Mouse (Mus musculus): Measurements from ENCODE around the gene Adra2b. TPM values are rescaled to one million over a fixed set of nuclear protein-coding genes. Genes with fewer than 3 reads are reported as not detected.
A peak's percentile ranks its signal among the peaks of the same experiment; 100 is the strongest.

The Adra2b gene
- total and polyA plus RNA-seq, 3 experiments = 0.73 to 1.1 (median 1.0) TPM

DNA sequence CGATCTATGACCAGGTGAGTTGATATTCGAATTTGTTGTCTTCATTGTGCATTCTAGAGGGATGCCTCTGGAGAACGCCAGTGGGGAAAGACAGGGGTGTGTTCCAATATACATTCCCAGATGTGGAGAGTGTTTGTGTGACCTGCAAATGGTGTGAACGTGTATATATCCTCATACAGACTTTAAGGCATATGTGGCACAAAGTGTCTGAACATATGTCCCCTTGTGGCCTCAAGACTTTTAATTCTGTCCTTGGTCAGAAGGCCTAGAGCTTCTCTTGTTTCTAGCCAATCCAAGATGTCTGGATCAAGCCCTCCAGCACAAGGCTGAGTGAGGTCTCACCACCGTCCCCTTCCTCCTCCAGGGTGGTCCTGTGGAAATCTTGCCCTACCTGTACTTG is 26.1 kb upstream of the Adra2b start:
- H3K9ac ChIP-seq (ENCODE audit: low read depth, low read length) = no peak overlapping the region; the same call in 1 of the 2 replicates
- intact Hi-C loops (cut with DNase I) = loop anchor here (5.0 kb wide), 1 partner anchor 90 kb away; the partner anchor contains the start of genes Ciao1 and Tmem127
- no peak for DNase-seq
- TF ChIP-seq CTCF (IDR thresholded peaks at IDR 0.05) = no peak
- no peak for TF ChIP-seq POLR2A (IDR thresholded peaks at IDR 0.05; ENCODE audit: insufficient read depth, low read depth, low read length)
- no peak for TF ChIP-seq EP300 (IDR thresholded peaks at IDR 0.05; ENCODE audit: insufficient read depth, low read depth, low read length)
- H3K4me1 ChIP-seq (ENCODE audit: control insufficient read depth, insufficient read depth, low read length) = no peaks in the 10 kb centered on the region; the same call in 1 of the 2 replicates
- no peaks in the 10 kb centered on the region for H3K27me3 ChIP-seq (ENCODE audit: control insufficient read depth, insufficient read depth, low read length)
- peak overlapping the region; percentile 69 for H3K4me3 ChIP-seq
- no peaks in the 10 kb centered on the region for H3K79me2 ChIP-seq (replicated peaks; ENCODE audit: control insufficient read depth, insufficient read depth, low read length)
- H3K27ac ChIP-seq = no peak overlapping the region
- WGBS = 42% methylated on average over 5 of the region's 5 CpGs
- no peaks in the 10 kb centered on the region for H3K36me3 ChIP-seq (ENCODE audit: control insufficient read depth, insufficient read depth, low read length)

DNA sequence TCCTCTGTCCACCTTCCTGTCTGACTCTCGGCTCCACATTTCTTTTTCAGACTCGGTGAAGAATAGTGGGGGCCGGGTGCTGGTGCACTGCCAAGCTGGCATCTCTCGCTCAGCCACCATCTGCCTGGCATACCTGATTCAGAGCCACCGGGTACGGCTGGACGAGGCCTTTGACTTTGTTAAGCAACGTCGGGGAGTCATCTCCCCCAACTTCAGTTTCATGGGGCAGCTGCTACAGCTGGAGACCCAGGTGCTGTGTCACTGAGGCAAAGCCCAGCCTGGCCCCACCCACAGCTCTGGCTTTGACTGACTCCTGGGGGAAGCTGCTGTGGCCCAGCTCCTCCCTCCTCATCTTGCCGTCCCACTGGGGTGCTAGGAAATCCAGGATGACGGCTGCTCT is 25.5 kb upstream of the Adra2b start:
- no peaks in the 10 kb centered on the region for H3K79me2 ChIP-seq (replicated peaks; ENCODE audit: control insufficient read depth, insufficient read depth, low read length)
- H3K4me1 ChIP-seq (ENCODE audit: control insufficient read depth, insufficient read depth, low read length) = no peaks in the 10 kb centered on the region; the same call in 1 of the 2 replicates
- no peak overlapping the region for H3K4me3 ChIP-seq
- no peak overlapping the region for H3K9ac ChIP-seq (ENCODE audit: low read depth, low read length)
- H3K27me3 ChIP-seq (ENCODE audit: control insufficient read depth, insufficient read depth, low read length) = no peaks in the 10 kb centered on the region
- no peak overlapping the region for H3K27ac ChIP-seq
- TF ChIP-seq CTCF (IDR thresholded peaks at IDR 0.05) = no peak
- TF ChIP-seq EP300 (IDR thresholded peaks at IDR 0.05; ENCODE audit: insufficient read depth, low read depth, low read length) = no peak
- TF ChIP-seq POLR2A (IDR thresholded peaks at IDR 0.05; ENCODE audit: insufficient read depth, low read depth, low read length) = no peak
- intact Hi-C loops (cut with DNase I) = loop anchor here (5.0 kb wide), 1 partner anchor 90 kb away; the partner anchor contains the start of genes Ciao1 and Tmem127
- H3K36me3 ChIP-seq (ENCODE audit: control insufficient read depth, insufficient read depth, low read length) = no peaks in the 10 kb centered on the region
- DNase-seq = no peak
- WGBS = 62% methylated on average over 11 of the region's 11 CpGs

DNA sequence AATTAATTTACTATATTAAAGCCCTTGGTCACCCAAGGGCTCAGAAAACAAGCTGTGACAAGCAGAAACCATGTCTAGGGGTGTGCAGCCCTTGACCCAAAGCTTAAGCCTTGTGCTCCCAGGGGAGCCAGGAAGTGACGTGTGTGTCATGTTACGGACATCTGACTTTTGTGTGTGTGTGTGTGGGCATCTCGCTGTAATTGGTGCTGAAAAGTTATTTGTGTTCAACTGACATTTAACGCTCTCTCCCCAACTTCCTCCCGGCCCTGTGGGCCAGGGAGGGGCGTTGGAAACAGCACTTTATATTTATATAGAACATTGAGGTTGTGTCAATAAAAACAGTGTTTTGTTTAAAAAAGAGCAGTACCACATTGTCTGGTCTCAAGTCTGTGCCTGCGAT is 25.0 kb upstream of the Adra2b start:
- H3K36me3 ChIP-seq (ENCODE audit: control insufficient read depth, insufficient read depth, low read length) = no peaks in the 10 kb centered on the region
- DNase-seq = no peak
- 61% methylated on average over 7 of the region's 7 CpGs for WGBS
- no peaks in the 10 kb centered on the region for H3K79me2 ChIP-seq (replicated peaks; ENCODE audit: control insufficient read depth, insufficient read depth, low read length)
- no peak overlapping the region for H3K27ac ChIP-seq
- TF ChIP-seq POLR2A (IDR thresholded peaks at IDR 0.05; ENCODE audit: insufficient read depth, low read depth, low read length) = no peak
- no peak for TF ChIP-seq EP300 (IDR thresholded peaks at IDR 0.05; ENCODE audit: insufficient read depth, low read depth, low read length)
- no peak for TF ChIP-seq CTCF (IDR thresholded peaks at IDR 0.05)
- H3K4me1 ChIP-seq (ENCODE audit: control insufficient read depth, insufficient read depth, low read length) = no peaks in the 10 kb centered on the region; the same call in 1 of the 2 replicates
- intact Hi-C loops (cut with DNase I) = loop anchor here (5.0 kb wide), 1 partner anchor 91 kb away; the partner anchor contains the start of genes Ciao1 and Tmem127
- no peak overlapping the region for H3K9ac ChIP-seq (ENCODE audit: low read depth, low read length)
- H3K4me3 ChIP-seq = no peak overlapping the region
- no peaks in the 10 kb centered on the region for H3K27me3 ChIP-seq (ENCODE audit: control insufficient read depth, insufficient read depth, low read length)

DNA sequence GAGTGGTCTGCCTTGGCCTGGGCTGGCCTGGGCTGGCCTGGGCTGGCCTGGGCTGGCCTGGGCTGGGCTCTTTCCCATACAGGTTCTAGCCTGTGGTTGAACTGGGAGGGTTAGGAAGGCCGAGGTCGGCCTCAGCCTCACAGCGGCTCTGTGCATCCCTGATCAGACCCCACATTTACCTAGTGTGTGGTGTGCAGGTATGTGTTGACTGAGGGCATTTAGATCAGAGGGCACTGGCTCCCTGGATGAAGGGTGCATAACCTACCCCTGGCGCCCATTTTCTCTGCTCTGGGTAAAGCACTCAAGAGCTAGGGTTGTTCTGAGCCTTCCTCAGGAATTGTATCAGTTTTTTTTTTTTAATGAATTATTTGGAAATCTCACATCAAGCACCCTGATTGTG is 24.6 kb upstream of the Adra2b start, which contains the start of gene Astl:
TSS of gene Astl (plus strand) at position 224 of the 400 bp plus-strand sequence.
- Histone ChIP-seq H3K4me1 (ENCODE audit: control insufficient read depth, insufficient read depth, low read length) (no peaks in the 10 kb centered on the region; the same call in 1 of the 2 replicates), H3K9ac (ENCODE audit: low read depth, low read length) (no peak within 1 kb of the TSS), H3K36me3 (ENCODE audit: control insufficient read depth, insufficient read depth, low read length) (no peaks in the 10 kb centered on the region), H3K79me2 (replicated peaks; ENCODE audit: control insufficient read depth, insufficient read depth, low read length) (no peaks in the 10 kb centered on the region), H3K27ac (no peak within 1 kb of the TSS), H3K4me3 (no peak within 1 kb of the TSS), H3K27me3 (ENCODE audit: control insufficient read depth, insufficient read depth, low read length) (no peaks in the 10 kb centered on the region)
- no peak for DNase-seq
- WGBS = 83% methylated on average over 4 of the region's 4 CpGs
- TF ChIP-seq EP300 (IDR thresholded peaks at IDR 0.05; ENCODE audit: insufficient read depth, low read depth, low read length) (no peak), POLR2A (IDR thresholded peaks at IDR 0.05; ENCODE audit: insufficient read depth, low read depth, low read length) (no peak), CTCF (IDR thresholded peaks at IDR 0.05) (no peak)
- intact Hi-C loops (cut with DNase I) = loop anchor here (5.0 kb wide), 1 partner anchor 91 kb away; the partner anchor contains the start of genes Ciao1 and Tmem127

DNA sequence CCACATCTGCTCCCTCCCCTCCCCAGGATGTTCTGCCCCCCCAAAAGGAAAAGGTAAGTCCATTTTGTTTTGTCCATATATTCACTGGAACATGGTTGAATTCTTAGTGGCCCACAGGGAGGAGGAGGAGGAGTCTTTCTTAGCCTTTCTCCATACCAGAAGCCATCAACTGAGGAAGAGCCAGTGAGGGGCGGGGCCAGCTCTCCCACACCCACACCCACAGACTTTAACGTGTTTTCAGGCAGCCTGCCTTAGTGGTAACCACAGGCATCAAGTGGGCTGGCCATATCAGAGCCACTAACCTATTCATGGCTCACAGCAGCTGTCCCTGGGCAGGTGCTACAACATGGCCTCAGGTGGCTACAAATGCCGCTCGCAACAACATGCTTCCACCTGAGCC is 24.2 kb upstream of the Adra2b start:
- peak in 1 of 2 experiments; percentile 20 for DNase-seq
- Histone ChIP-seq H3K4me3 (no peak overlapping the region), H3K27ac (no peak overlapping the region), H3K27me3 (ENCODE audit: control insufficient read depth, insufficient read depth, low read length) (no peaks in the 10 kb centered on the region), H3K36me3 (ENCODE audit: control insufficient read depth, insufficient read depth, low read length) (no peaks in the 10 kb centered on the region), H3K79me2 (replicated peaks; ENCODE audit: control insufficient read depth, insufficient read depth, low read length) (no peaks in the 10 kb centered on the region), H3K9ac (ENCODE audit: low read depth, low read length) (no peak overlapping the region), H3K4me1 (ENCODE audit: control insufficient read depth, insufficient read depth, low read length) (no peaks in the 10 kb centered on the region; the same call in 1 of the 2 replicates)
- WGBS = 68% methylated on average over 4 of the region's 4 CpGs
- intact Hi-C loops (cut with DNase I) = loop anchor here (5.0 kb wide), 1 partner anchor 92 kb away; the partner anchor contains the start of genes Ciao1 and Tmem127
- TF ChIP-seq EP300 (IDR thresholded peaks at IDR 0.05; ENCODE audit: insufficient read depth, low read depth, low read length) (no peak), POLR2A (IDR thresholded peaks at IDR 0.05; ENCODE audit: insufficient read depth, low read depth, low read length) (no peak), CTCF (IDR thresholded peaks at IDR 0.05) (no peak)

DNA sequence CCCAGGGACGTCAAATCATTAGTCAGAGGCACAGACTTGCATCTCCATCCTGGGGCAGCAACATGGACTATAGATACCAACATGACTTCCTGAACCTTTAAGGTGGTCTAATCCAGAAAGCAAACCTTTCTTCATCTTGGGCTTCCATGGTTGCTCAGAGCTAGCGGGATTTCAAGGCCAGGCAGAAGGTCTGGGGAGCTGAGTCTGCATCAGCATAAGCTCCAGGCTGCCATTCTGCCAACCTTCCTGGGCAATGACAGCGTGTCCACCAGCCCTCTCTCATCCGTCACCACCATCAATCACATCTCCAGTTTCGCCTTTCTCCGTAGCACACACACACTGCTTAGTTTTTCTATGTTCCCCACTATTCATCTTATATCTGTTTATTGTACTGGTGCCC is 23.7 kb upstream of the Adra2b start:
- no peak overlapping the region for H3K4me3 ChIP-seq
- no peaks in the 10 kb centered on the region for H3K27me3 ChIP-seq (ENCODE audit: control insufficient read depth, insufficient read depth, low read length)
- H3K79me2 ChIP-seq (replicated peaks; ENCODE audit: control insufficient read depth, insufficient read depth, low read length) = no peaks in the 10 kb centered on the region
- WGBS = 79% methylated on average over 6 of the region's 6 CpGs
- no peaks in the 10 kb centered on the region for H3K36me3 ChIP-seq (ENCODE audit: control insufficient read depth, insufficient read depth, low read length)
- H3K9ac ChIP-seq (ENCODE audit: low read depth, low read length) = no peak overlapping the region
- TF ChIP-seq EP300 (IDR thresholded peaks at IDR 0.05; ENCODE audit: insufficient read depth, low read depth, low read length) (no peak), POLR2A (IDR thresholded peaks at IDR 0.05; ENCODE audit: insufficient read depth, low read depth, low read length) (no peak), CTCF (IDR thresholded peaks at IDR 0.05) (no peak)
- intact Hi-C loops (cut with DNase I) = loop anchor here (5.0 kb wide), 1 partner anchor 92 kb away; the partner anchor contains the start of genes Ciao1 and Tmem127
- H3K4me1 ChIP-seq (ENCODE audit: control insufficient read depth, insufficient read depth, low read length) = no peaks in the 10 kb centered on the region; the same call in 1 of the 2 replicates
- H3K27ac ChIP-seq = no peak overlapping the region
- DNase-seq = no peak

All from heart, adult 2 months (tissue).